Mouse (Mus musculus) intestine, postnatal 0 days (tissue): ENCODE measurements around the gene Eipr1. TPM values are rescaled to one million over a fixed set of nuclear protein-coding genes. Genes with fewer than 3 reads are reported as not detected.

Source experiments
- ATAC-seq: fragments of 200-750 bp; cut with Nextera tagmentation; 2 replicates; pipeline ENCODE4 v1.8.0; 2017; ENCODE audit warnings: mild to moderate bottlenecking, moderate TSS enrichment, moderate library complexity
- H3K27ac ChIP-seq: fragments of 300-500 bp; sonication (generic); 2 replicates; pipeline ENCODE4 v1.5.1; 2014; ENCODE audit warnings: mild to moderate bottlenecking, low read depth, low read length, moderate library complexity
- H3K27me3 ChIP-seq: fragments of 300-500 bp; sonication (generic); replicated peaks from 2 replicates; pipeline ENCODE4 v1.6.1; 2014; ENCODE audit warnings: low read length, mixed read lengths; ENCODE audit not compliant: control insufficient read depth, insufficient read depth
- H3K36me3 ChIP-seq: fragments of 300-500 bp; sonication (generic); 2 replicates; pipeline ENCODE4 v1.6.1; 2014; ENCODE audit warnings: mild to moderate bottlenecking, moderate library complexity; ENCODE audit not compliant: control insufficient read depth, insufficient read depth
- H3K4me1 ChIP-seq: fragments of 300-500 bp; sonication (generic); replicated peaks from 2 replicates; pipeline ENCODE4 v1.6.1; 2014; ENCODE audit warnings: antibody characterized with exemption, low read length, mixed read lengths; ENCODE audit not compliant: control insufficient read depth, insufficient read depth
- H3K4me2 ChIP-seq: fragments of 300-500 bp; sonication (generic); replicated peaks from 2 replicates; pipeline ENCODE4 v1.6.1; 2014; ENCODE audit warnings: low read depth, mild to moderate bottlenecking, moderate library complexity
- H3K4me3 ChIP-seq: fragments of 300-500 bp; sonication (generic); 2 replicates; pipeline ENCODE4 v1.5.1; 2014; ENCODE audit warnings: low read depth, low read length
- H3K9ac ChIP-seq: fragments of 300-500 bp; sonication (generic); 2 replicates; pipeline ENCODE4 v1.6.1; 2014; ENCODE audit warnings: mild to moderate bottlenecking, low read depth, low read length
- H3K9me3 ChIP-seq: fragments of 300-500 bp; sonication (generic); 2 replicates; pipeline ENCODE4 v1.6.1; 2016; ENCODE audit warnings: mixed run types; ENCODE audit not compliant: control insufficient read depth
- CTCF ChIP-seq: sonication (generic); IDR thresholded peaks from 2 replicates; pipeline ENCODE4 v1.5.1; 2016; ENCODE audit warnings: low read depth, mild to moderate bottlenecking, control low read depth, antibody characterized with exemption, moderate library complexity
- whole genome bisulfite sequencing: fragments of 180-500 bp; shearing (Covaris S2); extraction: QIAGEN DNeasy Blood & Tissue Kit; methylation state at CpG from one replicate; pipeline ENCODE4 v1.1.7; 2014; 5-methylcytosine and 5-hydroxymethylcytosine counted together
- polyA plus RNA-seq: library from polyadenylated mRNA; unstranded; fragments of >200 nt; fragmentation: Nextera tagmentation; extraction: Ambion mirVana; gene quantifications from 2 replicates; pipeline ENCODE4 v1.2.1, GENCODE M21; 2015

Eipr1 gene
- polyA plus RNA-seq, 1 experiment from 2014 or later = 23.3 TPM

- peak; percentile 59 for TF ChIP-seq CTCF
Observed at GRCm38 (mm10) chr12:28829502-28829901, 77.9 kb downstream of the Eipr1 start.

GRCm38 (mm10) chr12:28830471-28830870, 78.9 kb downstream of the Eipr1 start:
- H3K4me1 ChIP-seq = no peaks in the 10 kb centered on the region
- H3K9ac ChIP-seq = no peak overlapping the region
- H3K36me3 ChIP-seq = peaks cover 10% of the 10 kb centered on the region; the same call in 1 of the 2 replicates
- WGBS = 84% methylated on average over 3 of the region's 3 CpGs
- no peak for ATAC-seq
- no peaks in the 10 kb centered on the region for H3K27me3 ChIP-seq
- H3K4me3 ChIP-seq = no peak overlapping the region
- H3K4me2 ChIP-seq = no peak overlapping the region
- H3K9me3 ChIP-seq = no peaks in the 10 kb centered on the region
- no peak for TF ChIP-seq CTCF
- H3K27ac ChIP-seq = no peak overlapping the region

More at GRCm38 (mm10) chr12:28829502-28829901, 77.9 kb downstream of the Eipr1 start:
- Histone ChIP-seq H3K4me3 (no peak overlapping the region), H3K27ac (no peak overlapping the region), H3K4me2 (no peak overlapping the region), H3K9ac (no peak overlapping the region), H3K4me1 (no peaks in the 10 kb centered on the region), H3K36me3 (peaks cover 10% of the 10 kb centered on the region; the same call in 1 of the 2 replicates), H3K27me3 (no peaks in the 10 kb centered on the region), H3K9me3 (no peaks in the 10 kb centered on the region)
- peak; percentile 61; the same call in 1 of the 2 replicates for ATAC-seq
- 71% methylated on average over 3 of the region's 3 CpGs for WGBS

- Histone ChIP-seq H3K27ac (no peak overlapping the region), H3K36me3 (peaks cover 10% of the 10 kb centered on the region; the same call in 1 of the 2 replicates), H3K4me1 (no peaks in the 10 kb centered on the region), H3K27me3 (no peaks in the 10 kb centered on the region), H3K4me2 (no peak overlapping the region), H3K4me3 (no peak overlapping the region), H3K9me3 (no peaks in the 10 kb centered on the region), H3K9ac (no peak overlapping the region)
- peak; percentile 66; the same call in 1 of the 2 replicates for ATAC-seq
- WGBS = 39% methylated on average over 7 of the region's 7 CpGs
- TF ChIP-seq CTCF = peak; percentile 68
Observed at GRCm38 (mm10) chr12:28831066-28831733, 79.6 kb downstream of the Eipr1 start.

- no peak for ATAC-seq
- no peaks in the 10 kb centered on the region for H3K9me3 ChIP-seq
- no peak overlapping the region for H3K27ac ChIP-seq
- H3K27me3 ChIP-seq = no peaks in the 10 kb centered on the region
- H3K4me1 ChIP-seq = no peaks in the 10 kb centered on the region
- no peak overlapping the region for H3K4me3 ChIP-seq
- no peak overlapping the region for H3K9ac ChIP-seq
- TF ChIP-seq CTCF = no peak
- no peak overlapping the region for H3K4me2 ChIP-seq
- H3K36me3 ChIP-seq = peaks cover 8% of the 10 kb centered on the region; the same call in 1 of the 2 replicates
- WGBS = 38% methylated on average over 6 of the region's 6 CpGs
Observed at GRCm38 (mm10) chr12:28834266-28834665, 82.7 kb downstream of the Eipr1 start.

- Histone ChIP-seq H3K27me3 (no peaks in the 10 kb centered on the region), H3K4me3 (no peak overlapping the region), H3K4me2 (no peak overlapping the region), H3K27ac (no peak overlapping the region), H3K9me3 (no peaks in the 10 kb centered on the region), H3K4me1 (no peaks in the 10 kb centered on the region), H3K36me3 (no peaks in the 10 kb centered on the region), H3K9ac (no peak overlapping the region)
- no peak for ATAC-seq
- no peak for TF ChIP-seq CTCF
- WGBS = 88% methylated on average over 3 of the region's 3 CpGs
Observed at GRCm38 (mm10) chr12:28835683-28836082, 84.1 kb downstream of the Eipr1 start.

GRCm38 (mm10) chr12:28838268-28838667, 86.7 kb downstream of the Eipr1 start:
- ATAC-seq = no peak
- 25% methylated on average over 4 of the region's 4 CpGs for WGBS
- H3K9me3 ChIP-seq = no peaks in the 10 kb centered on the region
- H3K4me1 ChIP-seq = no peaks in the 10 kb centered on the region
- no peaks in the 10 kb centered on the region for H3K27me3 ChIP-seq
- H3K4me2 ChIP-seq = no peak overlapping the region
- H3K27ac ChIP-seq = no peak overlapping the region
- peak; percentile 34 for TF ChIP-seq CTCF
- H3K36me3 ChIP-seq = no peaks in the 10 kb centered on the region
- H3K4me3 ChIP-seq = no peak overlapping the region
- no peak overlapping the region for H3K9ac ChIP-seq
